Mouse (Mus musculus) intestine, postnatal 0 days (tissue): ENCODE measurements around the gene Prdm16. TPM values are rescaled to one million over a fixed set of nuclear protein-coding genes. Genes with fewer than 3 reads are reported as not detected.

Experiments used
- ATAC-seq: fragments of 200-750 bp; cut with Nextera tagmentation; 2 replicates; pipeline ENCODE4 v1.8.0; 2017; ENCODE audit warnings: mild to moderate bottlenecking, moderate TSS enrichment, moderate library complexity
- H3K27ac ChIP-seq: fragments of 300-500 bp; sonication (generic); 2 replicates; pipeline ENCODE4 v1.5.1; 2014; ENCODE audit warnings: mild to moderate bottlenecking, low read depth, low read length, moderate library complexity
- H3K27me3 ChIP-seq: fragments of 300-500 bp; sonication (generic); replicated peaks from 2 replicates; pipeline ENCODE4 v1.6.1; 2014; ENCODE audit warnings: low read length, mixed read lengths; ENCODE audit not compliant: control insufficient read depth, insufficient read depth
- H3K36me3 ChIP-seq: fragments of 300-500 bp; sonication (generic); 2 replicates; pipeline ENCODE4 v1.6.1; 2014; ENCODE audit warnings: mild to moderate bottlenecking, moderate library complexity; ENCODE audit not compliant: control insufficient read depth, insufficient read depth
- H3K4me1 ChIP-seq: fragments of 300-500 bp; sonication (generic); replicated peaks from 2 replicates; pipeline ENCODE4 v1.6.1; 2014; ENCODE audit warnings: antibody characterized with exemption, low read length, mixed read lengths; ENCODE audit not compliant: control insufficient read depth, insufficient read depth
- H3K4me2 ChIP-seq: fragments of 300-500 bp; sonication (generic); replicated peaks from 2 replicates; pipeline ENCODE4 v1.6.1; 2014; ENCODE audit warnings: low read depth, mild to moderate bottlenecking, moderate library complexity
- H3K4me3 ChIP-seq: fragments of 300-500 bp; sonication (generic); 2 replicates; pipeline ENCODE4 v1.5.1; 2014; ENCODE audit warnings: low read depth, low read length
- H3K9ac ChIP-seq: fragments of 300-500 bp; sonication (generic); 2 replicates; pipeline ENCODE4 v1.6.1; 2014; ENCODE audit warnings: mild to moderate bottlenecking, low read depth, low read length
- H3K9me3 ChIP-seq: fragments of 300-500 bp; sonication (generic); 2 replicates; pipeline ENCODE4 v1.6.1; 2016; ENCODE audit warnings: mixed run types; ENCODE audit not compliant: control insufficient read depth
- CTCF ChIP-seq: sonication (generic); IDR thresholded peaks from 2 replicates; pipeline ENCODE4 v1.5.1; 2016; ENCODE audit warnings: low read depth, mild to moderate bottlenecking, control low read depth, antibody characterized with exemption, moderate library complexity
- WGBS: fragments of 180-500 bp; shearing (Covaris S2); extraction: QIAGEN DNeasy Blood & Tissue Kit; methylation state at CpG from one replicate; pipeline ENCODE4 v1.1.7; 2014; 5-methylcytosine and 5-hydroxymethylcytosine counted together
- polyA plus RNA-seq: library from polyadenylated mRNA; unstranded; fragments of >200 nt; fragmentation: Nextera tagmentation; extraction: Ambion mirVana; gene quantifications from 2 replicates; pipeline ENCODE4 v1.2.1, GENCODE M21; 2015

The Prdm16 gene
- polyA plus RNA-seq, 1 experiment from 2014 or later: 9.0 TPM

DNA sequence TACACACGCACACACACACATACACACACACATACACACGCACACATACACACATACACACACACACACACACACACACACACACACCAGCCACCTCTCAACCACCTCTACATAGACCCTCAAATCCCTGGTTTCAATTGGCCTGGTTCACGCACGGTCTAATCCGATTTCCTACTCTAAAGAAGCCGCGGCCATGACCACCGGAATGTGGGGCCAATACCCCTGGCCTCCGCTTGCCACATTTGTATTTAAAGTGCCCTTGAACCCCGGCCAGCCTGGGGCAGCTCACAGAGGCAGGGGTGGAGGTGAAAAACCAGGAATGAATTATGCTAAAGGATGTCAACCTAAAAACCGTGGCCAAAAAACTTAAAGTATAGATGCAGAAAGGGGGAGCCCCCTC, 45.8 kb downstream of the Prdm16 start:
- no peak for TF ChIP-seq CTCF
- H3K36me3 ChIP-seq: no peaks in the 10 kb centered on the region

DNA sequence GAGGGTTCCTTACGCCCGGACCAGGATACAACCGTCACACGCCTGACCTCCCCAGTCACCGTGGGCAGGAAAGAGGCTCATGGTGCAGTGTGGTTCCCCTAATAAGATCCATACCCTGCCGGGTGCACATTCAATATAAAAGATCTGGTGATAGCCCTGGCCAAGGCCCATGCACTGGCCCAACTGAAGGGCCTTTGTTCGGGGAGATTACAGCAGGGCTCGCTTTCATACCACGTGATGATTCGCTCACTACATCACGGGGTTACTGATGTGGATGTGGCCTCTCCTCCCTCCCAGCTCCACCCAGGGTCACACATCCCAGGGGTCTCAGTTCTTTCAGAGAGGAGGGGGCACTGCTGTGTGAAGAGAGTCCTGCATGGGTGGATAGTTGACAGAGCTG, 50.3 kb downstream of the Prdm16 start:
- Histone ChIP-seq H3K9ac (no peak overlapping the region), H3K4me3 (no peak overlapping the region), H3K4me2 (no peak overlapping the region), H3K4me1 (peaks cover 15% of the 10 kb centered on the region; the same call in 1 of the 2 replicates), H3K27ac (peak overlapping the region; percentile 46; the same call in 1 of the 2 replicates), H3K9me3 (no peaks in the 10 kb centered on the region), H3K36me3 (no peaks in the 10 kb centered on the region), H3K27me3 (no peaks in the 10 kb centered on the region)
- 65% methylated on average over 11 of the region's 11 CpGs for WGBS
- no peak for TF ChIP-seq CTCF
- peak; percentile 42 for ATAC-seq

More for the DNA sequence above, 45.8 kb downstream of the Prdm16 start:
- WGBS: 86% methylated on average over 10 of the region's 11 CpGs
- no peak for ATAC-seq
- H3K4me2 ChIP-seq: no peak overlapping the region
- no peak overlapping the region for H3K27ac ChIP-seq
- H3K9ac ChIP-seq: no peak overlapping the region
- no peaks in the 10 kb centered on the region for H3K27me3 ChIP-seq
- peaks cover 8% of the 10 kb centered on the region; the same call in 1 of the 2 replicates for H3K4me1 ChIP-seq
- no peaks in the 10 kb centered on the region for H3K9me3 ChIP-seq
- H3K4me3 ChIP-seq: no peak overlapping the region

DNA sequence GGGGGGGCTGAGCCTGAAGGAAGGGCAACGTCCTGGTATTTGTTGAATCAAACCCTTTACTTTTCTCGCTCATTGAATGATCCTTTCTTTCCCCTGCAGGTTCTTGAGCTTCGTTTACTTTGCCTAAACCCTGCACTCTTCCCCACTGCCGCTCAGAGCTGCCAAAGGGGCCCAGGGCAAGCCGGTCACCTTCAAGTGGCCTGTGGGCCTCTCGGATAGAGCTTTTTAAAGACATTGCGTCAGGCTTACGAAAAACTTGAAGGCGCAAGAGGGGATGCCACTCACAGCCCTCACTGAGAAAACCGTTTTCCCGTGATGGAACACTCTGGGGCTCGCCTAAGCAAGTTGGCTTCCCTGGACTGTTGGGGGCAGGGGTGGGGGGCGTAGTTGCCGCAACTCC, 50.9 kb downstream of the Prdm16 start:
- H3K27me3 ChIP-seq: no peaks in the 10 kb centered on the region
- WGBS: 59% methylated on average over 14 of the region's 14 CpGs
- no peak overlapping the region for H3K9ac ChIP-seq
- H3K4me2 ChIP-seq: no peak overlapping the region
- H3K9me3 ChIP-seq: no peaks in the 10 kb centered on the region
- H3K4me1 ChIP-seq: peaks cover 15% of the 10 kb centered on the region; the same call in 1 of the 2 replicates
- H3K4me3 ChIP-seq: no peak overlapping the region
- ATAC-seq: no peak
- no peak for TF ChIP-seq CTCF
- H3K36me3 ChIP-seq: no peaks in the 10 kb centered on the region
- H3K27ac ChIP-seq: 0 out of 2 replicates have a peak overlapping the region, but pooled peaks have one; percentile 35

DNA sequence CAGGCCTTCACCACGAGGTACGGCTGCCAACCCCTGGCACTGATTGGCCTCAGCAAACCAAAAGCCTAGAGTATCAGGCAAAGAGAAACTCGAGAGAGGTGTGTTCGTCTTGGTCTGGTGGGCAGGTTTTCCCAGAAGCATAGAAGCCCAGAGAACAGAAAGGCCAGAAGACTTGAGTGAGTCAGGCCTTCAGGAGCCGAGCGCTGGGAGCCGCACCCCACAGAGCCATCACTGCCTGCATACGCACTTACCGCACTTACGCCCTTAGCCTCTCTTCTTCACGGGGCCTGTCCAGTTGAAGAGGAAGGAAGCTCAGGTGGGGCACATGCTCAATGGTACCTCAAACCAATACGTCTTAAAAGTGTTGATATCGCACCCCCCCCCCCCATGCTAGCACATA, 53.0 kb downstream of the Prdm16 start:
- no peak overlapping the region for H3K4me2 ChIP-seq
- H3K27me3 ChIP-seq: no peaks in the 10 kb centered on the region
- ATAC-seq: no peak
- no peak overlapping the region for H3K9ac ChIP-seq
- H3K27ac ChIP-seq: no peak overlapping the region
- no peak for TF ChIP-seq CTCF
- 82% methylated on average over 13 of the region's 13 CpGs for WGBS
- H3K9me3 ChIP-seq: no peaks in the 10 kb centered on the region
- H3K4me3 ChIP-seq: no peak overlapping the region
- peaks cover 15% of the 10 kb centered on the region; the same call in 1 of the 2 replicates for H3K4me1 ChIP-seq
- no peaks in the 10 kb centered on the region for H3K36me3 ChIP-seq

DNA sequence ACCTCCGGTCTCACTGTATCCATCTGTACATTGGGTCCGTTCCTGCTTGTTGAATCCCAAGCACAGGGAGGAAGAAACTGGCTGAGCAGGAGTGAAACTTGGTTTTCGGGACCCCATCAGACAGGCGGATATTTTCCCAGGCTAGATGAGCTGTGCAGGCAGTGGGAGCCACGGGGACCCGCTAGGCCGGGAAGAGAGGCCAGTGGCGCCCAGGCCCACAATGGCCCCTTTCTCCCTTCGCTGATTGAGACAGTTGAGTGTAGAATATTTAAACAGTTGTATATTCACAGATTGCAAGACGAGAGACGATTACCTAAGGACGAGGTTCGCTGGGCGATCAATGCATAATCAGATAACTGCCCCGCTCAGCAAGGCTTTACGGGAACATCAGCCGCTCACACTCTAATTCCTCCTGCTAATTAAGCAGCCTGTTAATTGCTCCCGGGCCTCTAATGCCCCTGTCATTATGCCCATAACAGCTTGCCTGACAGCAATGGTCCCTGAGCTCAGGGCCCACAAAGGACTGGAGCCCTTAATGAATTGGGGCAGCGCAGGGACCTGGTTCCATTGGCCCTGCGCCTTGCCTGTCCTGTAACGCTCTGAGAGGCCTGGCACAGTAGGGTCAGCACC, 54.0 kb downstream of the Prdm16 start:
- no peak for ATAC-seq
- Histone ChIP-seq H3K27me3 (no peaks in the 10 kb centered on the region), H3K27ac (no peak overlapping the region), H3K4me3 (no peak overlapping the region), H3K9ac (no peak overlapping the region), H3K4me1 (peaks cover 15% of the 10 kb centered on the region; the same call in 1 of the 2 replicates), H3K4me2 (no peak overlapping the region), H3K9me3 (no peaks in the 10 kb centered on the region), H3K36me3 (no peaks in the 10 kb centered on the region)
- TF ChIP-seq CTCF: no peak
- WGBS: 59% methylated on average over 21 of the region's 21 CpGs

DNA sequence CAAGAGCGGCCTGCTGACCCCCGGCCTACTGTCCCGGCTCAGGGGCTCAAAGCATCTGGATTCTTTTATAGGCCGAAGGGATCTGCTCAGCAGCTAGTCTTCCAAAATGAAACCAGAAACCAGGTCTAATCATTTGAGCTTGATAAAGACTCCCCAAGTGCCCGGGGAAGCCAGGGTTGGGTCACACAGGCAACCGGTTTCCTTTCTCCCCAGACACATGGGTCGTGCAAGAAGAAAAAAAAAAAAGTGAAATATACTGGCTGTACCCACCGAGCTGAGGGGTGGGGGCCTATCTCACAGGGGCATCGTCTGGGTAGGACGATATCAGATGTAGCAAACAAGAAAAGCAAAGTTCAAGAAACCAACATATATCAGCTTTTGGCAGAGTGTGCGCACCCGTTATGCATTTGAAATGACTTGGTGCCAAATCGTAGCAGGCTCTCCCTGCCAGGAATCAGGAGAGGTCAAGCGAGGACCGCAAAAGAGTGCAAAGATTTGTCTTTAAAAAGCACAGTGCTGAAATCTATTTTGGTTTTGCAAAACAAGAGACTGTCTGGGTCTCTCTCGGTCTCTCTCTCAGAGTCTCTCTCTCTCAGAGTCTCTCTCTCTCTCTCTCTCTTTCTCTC, 55.3 kb downstream of the Prdm16 start:
- no peak for TF ChIP-seq CTCF
- Histone ChIP-seq H3K4me3 (no peak overlapping the region), H3K9me3 (no peaks in the 10 kb centered on the region), H3K36me3 (no peaks in the 10 kb centered on the region), H3K4me2 (no peak overlapping the region), H3K9ac (no peak overlapping the region), H3K27ac (no peak overlapping the region), H3K4me1 (peaks cover 9% of the 10 kb centered on the region; the same call in 1 of the 2 replicates), H3K27me3 (no peaks in the 10 kb centered on the region)
- 74% methylated on average over 16 of the region's 16 CpGs for WGBS
- ATAC-seq: no peak
